ENCODE assay signal across 36 mouse cellular contexts in the genomic region with DNA sequence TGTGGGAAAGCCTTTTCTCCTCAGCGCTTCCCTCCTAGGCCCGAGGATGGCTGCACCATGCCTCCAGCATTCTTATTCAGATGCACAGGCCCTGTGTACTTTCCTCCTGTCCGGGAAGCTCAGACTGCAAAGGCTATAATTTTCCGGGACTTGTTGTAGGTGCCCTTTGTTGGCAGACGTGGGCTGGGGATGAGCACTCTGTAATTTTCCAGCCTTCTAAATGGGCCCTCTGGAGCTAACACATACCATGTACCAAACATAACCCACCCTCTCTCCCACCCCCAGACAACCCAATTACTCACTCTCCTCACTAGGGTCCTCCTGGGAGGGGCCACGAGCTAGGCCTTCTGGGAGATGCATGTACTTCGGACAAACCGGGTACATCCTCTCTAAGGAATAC. TPM values are rescaled to one million over a fixed set of nuclear protein-coding genes. Genes with fewer than 3 reads are reported as not detected.
"Had no signal": no experiment of that assay in that cellular context is flagged by ENCODE, and none has a peak within 500 bp of the region (broad histone marks: within the 10 kb centered on the region; RNA-seq: fewer than 3 reads in every experiment).

No protein-coding gene starts in this region.

- ATAC-seq: liver, embryonic 12.5 days; liver, postnatal 0 days; lung, postnatal 0 days; midbrain, embryonic 13.5 days; midbrain, embryonic 15.5 days; midbrain, embryonic 16.5 days had no signal

- H3K4me2 ChIP-seq: limb, embryonic 12.5 days; limb, embryonic 13.5 days; limb, embryonic 15.5 days; liver, embryonic 11.5 days; liver, embryonic 12.5 days; liver, embryonic 13.5 days; liver, embryonic 15.5 days; lung, embryonic 14.5 days; lung, embryonic 15.5 days; midbrain, embryonic 12.5 days; midbrain, embryonic 13.5 days; midbrain, embryonic 15.5 days; neural tube, embryonic 12.5 days had no signal

- H3K4me3 ChIP-seq: left cerebral cortex, adult 2 months; limb, embryonic 10.5 days; limb, embryonic 12.5 days; limb, embryonic 13.5 days; limb, embryonic 15.5 days; liver, embryonic 12.5 days; liver, embryonic 13.5 days; liver, embryonic 15.5 days; lung, embryonic 15.5 days; megakaryocyte, embryonic 14.5 days; midbrain, embryonic 10.5 days; midbrain, embryonic 12.5 days; midbrain, embryonic 13.5 days; midbrain, embryonic 15.5 days; myocyte; neural tube, embryonic 12.5 days had no signal

- H3K27ac ChIP-seq: left cerebral cortex, adult 2 months; limb, embryonic 10.5 days; limb, embryonic 12.5 days; limb, embryonic 13.5 days; limb, embryonic 15.5 days; liver, embryonic 12.5 days; liver, embryonic 13.5 days; liver, embryonic 14.5 days; liver, embryonic 15.5 days; lung, embryonic 15.5 days; macrophage; midbrain, embryonic 10.5 days; midbrain, embryonic 12.5 days; midbrain, embryonic 13.5 days; midbrain, embryonic 15.5 days; neural tube, embryonic 12.5 days had no signal

- H3K4me1 ChIP-seq: limb, embryonic 15.5 days; liver, embryonic 12.5 days; liver, embryonic 13.5 days; liver, embryonic 15.5 days; lung, embryonic 15.5 days; megakaryocyte, embryonic 14.5 days; midbrain, embryonic 10.5 days; midbrain, embryonic 12.5 days; midbrain, embryonic 13.5 days; midbrain, embryonic 15.5 days; neural tube, embryonic 12.5 days had no signal

- H3K9me3 ChIP-seq: limb, embryonic 10.5 days; limb, embryonic 12.5 days; limb, embryonic 13.5 days; limb, embryonic 15.5 days; liver, embryonic 12.5 days; liver, embryonic 13.5 days; liver, embryonic 15.5 days; lung, embryonic 15.5 days; midbrain, embryonic 10.5 days; midbrain, embryonic 12.5 days; midbrain, embryonic 13.5 days; midbrain, embryonic 15.5 days; neural tube, embryonic 12.5 days had no signal

- H3K9ac ChIP-seq: limb, embryonic 12.5 days; limb, embryonic 13.5 days; limb, embryonic 15.5 days; liver, embryonic 12.5 days; liver, embryonic 13.5 days; liver, embryonic 14.5 days; liver, embryonic 15.5 days; liver, postnatal 0 days; lung, embryonic 14.5 days; lung, embryonic 15.5 days; midbrain, embryonic 12.5 days; midbrain, embryonic 13.5 days; midbrain, embryonic 15.5 days; neural tube, embryonic 12.5 days had no signal

- H3K36me3 ChIP-seq: limb, embryonic 10.5 days; limb, embryonic 12.5 days; limb, embryonic 13.5 days; limb, embryonic 15.5 days; liver, embryonic 12.5 days; liver, embryonic 13.5 days; liver, embryonic 15.5 days; lung, embryonic 15.5 days; midbrain, embryonic 10.5 days; midbrain, embryonic 12.5 days; midbrain, embryonic 13.5 days; midbrain, embryonic 15.5 days; neural tube, embryonic 12.5 days had no signal

- DNase-seq: left cerebral cortex, postnatal 4 days; liver; liver, embryonic 13.5 days; liver, postnatal 0 days; lung, adult 18-20 months; lung, adult 2 months; lung, embryonic 14.5 days; lung, postnatal 10 days; lung, postnatal 14 days; lung, postnatal 36 days; lung, postnatal 4 days; midbrain, embryonic 14.5 days had no signal

- H3K27me3 ChIP-seq: limb, embryonic 12.5 days; limb, embryonic 13.5 days; limb, embryonic 15.5 days; liver, embryonic 12.5 days; liver, embryonic 13.5 days; liver, embryonic 15.5 days; lung, embryonic 15.5 days; megakaryocyte, embryonic 14.5 days; midbrain, embryonic 12.5 days; midbrain, embryonic 13.5 days; midbrain, embryonic 15.5 days; neural tube, embryonic 12.5 days had no signal

RNA-seq across cellular contexts. Expression of a gene that starts 22.8 kb away (rescaled TPM):
- total RNA-seq: liver, adult 2 months; megakaryocyte-erythroid progenitor cell, adult 5-6 weeks; monocyte, adult 5-6 weeks had no signal
- polyA plus RNA-seq: limb, embryonic 10.5 days; limb, embryonic 13.5 days; limb, embryonic 15.5 days; lung, embryonic 14.5 days; lung, embryonic 16.5 days; macrophage had no signal
